Mouse (Mus musculus): ENCODE results near the gene Morn2.
"Not testable (repeated sequence)": the region's sequence is repeated elsewhere in the genome, so short reads cannot be mapped to it uniquely, and the experiment has no call there.

Morn2 gene

GRCm38 (mm10) chr17:80290074-80290657, at the start of gene Morn2, which contains the start of gene Dhx57:
Morn2 (plus strand) TSS chr17:80290203.
Dhx57 (minus strand) TSS chr17:80290476.
- peak; percentile 98 to 99 for DNase-seq

GRCm38 (mm10) chr17:80241594-80241993, 48.4 kb upstream of the Morn2 start:
- no peak for DNase-seq

GRCm38 (mm10) chr17:80243116-80243515, 46.9 kb upstream of the Morn2 start:
- no peak for DNase-seq

- DNase-seq = no peak
Observed at GRCm38 (mm10) chr17:80252757-80253525, 37.1 kb upstream of the Morn2 start.

GRCm38 (mm10) chr17:80254421-80254820, 35.6 kb upstream of the Morn2 start:
- no peak for DNase-seq

GRCm38 (mm10) chr17:80255208-80255607, 34.8 kb upstream of the Morn2 start:
- DNase-seq = no peak

- DNase-seq = peak; percentile 73 to 77
Observed at GRCm38 (mm10) chr17:80267065-80267464, 22.9 kb upstream of the Morn2 start.

GRCm38 (mm10) chr17:80268151-80268550, 21.9 kb upstream of the Morn2 start:
- no peak for DNase-seq

GRCm38 (mm10) chr17:80270622-80271021, 19.4 kb upstream of the Morn2 start:
- DNase-seq = not testable (repeated sequence)

GRCm38 (mm10) chr17:80278255-80278654, 11.7 kb upstream of the Morn2 start:
- DNase-seq = no peak

GRCm38 (mm10) chr17:80279340-80280070, 10.5 kb upstream of the Morn2 start:
- no peak for DNase-seq

GRCm38 (mm10) chr17:80284446-80284845, 5.6 kb upstream of the Morn2 start:
- DNase-seq = no peak

GRCm38 (mm10) chr17:80288012-80288411, 2.0 kb upstream of the Morn2 start:
- DNase-seq = no peak

- DNase-seq = no peak
Observed at GRCm38 (mm10) chr17:80289280-80290073, 526 bp upstream of the Morn2 start.

- peak; percentile 26 to 32 for DNase-seq
Observed at GRCm38 (mm10) chr17:80291148-80291547, 1.1 kb downstream of the Morn2 start.

GRCm38 (mm10) chr17:80295258-80295657, 5.3 kb downstream of the Morn2 start:
- no peak for DNase-seq

- DNase-seq = no peak
Observed at GRCm38 (mm10) chr17:80298844-80299243, 8.8 kb downstream of the Morn2 start.

GRCm38 (mm10) chr17:80307251-80307650, 17.2 kb downstream of the Morn2 start, which contains the start of gene Arhgef33:
Arhgef33 (plus strand) TSS chr17:80307407.
- no peak for DNase-seq

GRCm38 (mm10) chr17:80311761-80312160, 21.8 kb downstream of the Morn2 start:
- no peak for DNase-seq

GRCm38 (mm10) chr17:80312405-80312804, 22.4 kb downstream of the Morn2 start:
- no peak for DNase-seq

GRCm38 (mm10) chr17:80322228-80322627, 32.2 kb downstream of the Morn2 start:
- DNase-seq = no peak

- DNase-seq = no peak
Observed at GRCm38 (mm10) chr17:80323015-80323414, 33.0 kb downstream of the Morn2 start.

GRCm38 (mm10) chr17:80323658-80324057, 33.7 kb downstream of the Morn2 start:
- DNase-seq = no peak

All from cerebellum, adult 18-20 months (tissue).